Mouse (Mus musculus): ENCODE data around the gene Olfr99.

DNA sequence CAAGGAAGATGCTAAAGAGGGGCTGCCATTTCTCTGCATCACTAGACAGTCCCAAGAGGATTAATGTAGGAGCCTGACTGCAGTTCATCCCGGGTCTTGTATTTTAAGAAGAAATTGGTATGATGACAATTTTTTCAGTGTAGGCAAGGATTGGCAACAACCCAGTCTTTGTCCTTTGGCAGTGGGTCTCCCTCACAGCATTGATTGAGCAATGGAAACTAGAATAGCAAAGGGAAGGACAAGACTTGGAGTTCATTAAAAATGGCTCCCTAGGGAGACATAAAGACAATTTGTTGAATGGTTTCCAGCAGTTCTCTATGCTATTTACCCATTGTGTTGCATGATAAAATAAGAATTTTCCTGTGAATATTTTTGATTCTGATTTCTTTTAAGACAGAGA, 2.9 kb downstream of the Olfr99 start:
- TF ChIP-seq CTCF (conservative IDR thresholded peaks at IDR 0.05; ENCODE audit: low read length) (no peak), POU5F1 (IDR thresholded peaks at IDR 0.05; ENCODE audit: borderline replicate concordance, low read length) (no peak)
